Mouse (Mus musculus): Measurements from ENCODE around the gene Olfr291.

Olfr291 gene

DNA sequence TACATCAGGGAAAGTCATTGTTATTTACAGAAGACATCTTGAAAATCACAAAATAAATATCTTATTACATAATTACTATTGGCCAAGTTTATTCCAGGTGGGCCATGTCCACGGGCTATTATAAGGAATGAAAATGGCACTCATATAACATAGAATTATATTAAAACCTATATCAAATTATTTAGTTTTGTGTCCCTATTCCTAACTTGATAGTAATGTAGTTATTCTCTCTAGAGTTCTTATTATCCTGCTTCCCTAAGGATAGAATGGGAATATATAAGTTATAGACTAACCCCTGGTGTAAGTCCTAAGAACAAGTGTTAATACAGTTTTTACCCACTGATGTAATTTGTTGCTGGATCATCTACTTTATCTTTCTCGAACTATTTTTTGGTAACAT, at the start of gene Olfr291:
TSS of gene Olfr291 (plus strand) at position 301 of the 400 bp plus-strand sequence.
- in situ Hi-C loops (cut with MboI, MseI): no loop called here

- in situ Hi-C loops (cut with MboI, MseI): no loop called here
These were observed 48.1 kb upstream of the Olfr291 start for GRCm38 (mm10) chr7:84805224-84805623.

DNA sequence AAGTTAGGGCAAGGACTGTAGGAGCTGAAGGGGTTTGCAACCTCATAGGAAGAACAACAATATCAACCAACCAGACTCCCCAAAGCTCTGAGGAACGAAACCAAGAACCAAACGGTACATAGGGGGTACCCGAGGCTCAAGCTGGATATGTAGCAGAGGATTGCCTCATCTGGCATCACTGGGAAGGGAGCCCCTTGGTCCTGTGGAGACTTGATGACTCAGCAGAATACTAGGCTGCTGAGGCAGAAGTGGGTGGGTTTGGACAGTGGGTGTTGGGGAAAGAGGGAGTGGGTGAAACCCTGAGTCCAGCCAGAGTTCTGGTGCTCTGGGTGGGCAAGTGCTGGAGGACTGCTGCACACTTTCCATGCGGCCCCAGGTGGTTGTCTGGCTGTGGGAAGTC, 47.2 kb upstream of the Olfr291 start:
- in situ Hi-C loops (cut with MboI, MseI): no loop called here

DNA sequence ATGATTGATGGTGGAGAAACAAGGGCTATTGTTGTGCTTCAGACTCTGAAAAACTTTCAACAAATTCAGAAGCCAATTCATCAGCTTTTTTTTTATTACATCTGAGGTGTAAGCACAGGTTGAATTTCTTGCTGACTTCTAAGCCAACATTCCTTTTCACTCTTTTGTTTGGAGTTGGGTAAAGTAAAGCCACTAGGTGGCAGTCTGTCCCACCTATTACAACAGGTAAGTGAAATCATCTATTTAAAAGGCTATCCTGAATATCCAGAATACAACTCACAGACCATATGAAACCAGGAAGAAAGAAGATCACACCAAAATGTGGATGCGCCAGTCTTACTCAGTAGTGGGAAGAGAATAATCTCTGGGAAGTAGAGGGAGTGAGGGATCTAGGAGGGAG, 31.2 kb downstream of the Olfr291 start:
- in situ Hi-C loops (cut with MboI, MseI): no loop called here
